Mouse (Mus musculus): Measurements from ENCODE around the gene Speer1. TPM values are rescaled to one million over a fixed set of nuclear protein-coding genes. Genes with fewer than 3 reads are reported as not detected.
"Not testable (repeated sequence)": the region's sequence is repeated elsewhere in the genome, so short reads cannot be mapped to it uniquely, and the experiment has no call there.

Speer1 gene
- not detected in 2 replicates for polyA plus RNA-seq (2012; rRNA removed)
- not detected in 2 replicates for polyA plus RNA-seq (2014; fragmentation: Nextera tagmentation; extraction: Ambion mirVana)

GRCm38 (mm10) chr5:11341216-11341615, at the start of gene Speer1:
Gene Speer1, plus strand, starts transcription at chr5:11341516.
- not testable (repeated sequence) for H3K36me3 ChIP-seq (replicated peaks; ENCODE audit: control insufficient read depth, insufficient read depth, low read depth); H3K27ac ChIP-seq; H3K4me3 ChIP-seq (ENCODE audit: insufficient read depth in 1 of 2, low read depth in 2 of 2, low read length in 2 of 2); H3K9me3 ChIP-seq (ENCODE audit: control insufficient read depth, low read length); H3K27me3 ChIP-seq (ENCODE audit: control insufficient read depth, insufficient read depth, low read length); H3K4me1 ChIP-seq (replicated peaks; ENCODE audit: control insufficient read depth in 2 of 2, insufficient read depth in 2 of 2, low read length in 1 of 2); ATAC-seq (ENCODE audit: insufficient read depth); H3K9ac ChIP-seq (replicated peaks); DNase-seq (ENCODE audit: low read depth in 3 of 3, low spot score in 3 of 3); H3K4me2 ChIP-seq (ENCODE audit: low read depth)
- 25% methylated on average over 1 of the region's 4 CpGs for WGBS (ENCODE audit: insufficient replicate concordance)

Other genes with a start within 250 kb of the Speer1 start
- not detected in 2 replicates for gene Gm8879, start 213.9 kb upstream of the Speer1 start, polyA plus RNA-seq (2012; rRNA removed)
- not detected in 2 replicates for gene Gm8879, start 213.9 kb upstream of the Speer1 start, polyA plus RNA-seq (2014; fragmentation: Nextera tagmentation; extraction: Ambion mirVana)
- gene Gm5861, start 158.4 kb upstream of the Speer1 start, polyA plus RNA-seq (2012; rRNA removed) = not detected in 2 replicates
- not detected in 2 replicates for gene Gm5861, start 158.4 kb upstream of the Speer1 start, polyA plus RNA-seq (2014; fragmentation: Nextera tagmentation; extraction: Ambion mirVana)
- gene Gm8890, start 85.5 kb upstream of the Speer1 start, polyA plus RNA-seq (2012; rRNA removed) = not detected in 2 replicates
- not detected in 2 replicates for gene Gm8890, start 85.5 kb upstream of the Speer1 start, polyA plus RNA-seq (2014; fragmentation: Nextera tagmentation; extraction: Ambion mirVana)
- not detected in 2 replicates for gene Gm8897, start 74.9 kb downstream of the Speer1 start, polyA plus RNA-seq (2012; rRNA removed)
- not detected in 2 replicates for gene Gm8897, start 74.9 kb downstream of the Speer1 start, polyA plus RNA-seq (2014; fragmentation: Nextera tagmentation; extraction: Ambion mirVana)
- gene Gm8906, start 161.2 kb downstream of the Speer1 start, polyA plus RNA-seq (2012; rRNA removed) = not detected in 2 replicates
- not detected in 2 replicates for gene Gm8906, start 161.2 kb downstream of the Speer1 start, polyA plus RNA-seq (2014; fragmentation: Nextera tagmentation; extraction: Ambion mirVana)